Mouse (Mus musculus) midbrain, embryonic 10.5 days (tissue): Measurements from ENCODE around the gene Grin2d. TPM values are rescaled to one million over a fixed set of nuclear protein-coding genes. Genes with fewer than 3 reads are reported as not detected.
"Not testable (repeated sequence)": the region's sequence is repeated elsewhere in the genome, so short reads cannot be mapped to it uniquely, and the experiment has no call there.

Experiments used
- DNase-seq: peaks from one replicate; pipeline ENCODE4 v3.0.0-alpha.2; 2017; ENCODE audit warnings: low spot score
- H3K27ac ChIP-seq: fragments of 300-500 bp; sonication (generic); replicated peaks from 2 replicates; pipeline ENCODE4 v1.5.1; 2016; ENCODE audit warnings: mild to moderate bottlenecking
- H3K27me3 ChIP-seq: fragments of 300-500 bp; sonication (generic); 2 replicates; pipeline ENCODE4 v1.6.1; 2016; ENCODE audit warnings: low read depth, mild to moderate bottlenecking; ENCODE audit not compliant: poor library complexity, severe bottlenecking
- H3K36me3 ChIP-seq: fragments of 300-500 bp; sonication (generic); 2 replicates; pipeline ENCODE4 v1.6.1; 2016; ENCODE audit warnings: mild to moderate bottlenecking, moderate library complexity
- H3K4me1 ChIP-seq: fragments of 300-500 bp; sonication (generic); 2 replicates; pipeline ENCODE4 v1.6.1; 2016
- H3K4me3 ChIP-seq: fragments of 300-500 bp; sonication (generic); 2 replicates; pipeline ENCODE4 v1.5.1; 2016; ENCODE audit warnings: mild to moderate bottlenecking, moderate library complexity
- H3K9me3 ChIP-seq: fragments of 300-500 bp; sonication (generic); replicated peaks from 2 replicates; pipeline ENCODE4 v1.6.1; 2016; ENCODE audit warnings: mild to moderate bottlenecking
- WGBS: fragments of 180-500 bp; shearing (Covaris S2); methylation state at CpG from one replicate; pipeline ENCODE4 v1.1.7; 2016; 5-methylcytosine and 5-hydroxymethylcytosine counted together
- polyA plus RNA-seq: library from polyadenylated mRNA; unstranded; fragments of >200 nt; fragmentation: Nextera tagmentation; extraction: Ambion mirVana; gene quantifications from 2 replicates; pipeline ENCODE4 v1.2.1, GENCODE M21; 2016

The Grin2d gene
- 0.16 and 0.34 TPM in 2 replicates for polyA plus RNA-seq

DNA sequence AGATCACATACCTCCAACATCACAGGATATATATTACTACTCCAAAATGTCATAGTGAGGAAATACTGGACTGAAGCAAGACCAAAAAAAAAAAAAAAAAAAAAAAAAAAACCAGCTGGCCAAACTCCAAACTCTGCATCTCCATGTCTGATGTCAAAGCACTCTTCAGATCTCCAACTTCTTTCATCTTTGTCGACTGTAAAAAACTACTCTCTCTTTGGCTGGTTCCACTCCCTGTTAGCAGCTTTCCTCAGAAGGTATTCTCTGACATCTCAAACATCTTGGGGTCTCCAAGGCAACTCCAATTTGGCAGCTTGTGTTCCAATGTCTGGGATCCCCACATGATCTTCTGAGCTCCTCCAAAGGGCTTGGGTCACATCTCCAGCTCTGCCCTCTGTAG lies at the start of gene Grin2d:
Gene Grin2d (minus strand): TSS at position 101 of the 400 bp plus-strand sequence.
- DNase-seq, H3K27me3 ChIP-seq, H3K4me3 ChIP-seq, H3K9me3 ChIP-seq, H3K27ac ChIP-seq: not testable (repeated sequence)
- WGBS = 100% methylated on average over 1 of the region's 1 CpGs
- H3K4me1 ChIP-seq = peaks cover 18% of the 10 kb centered on the region
- H3K36me3 ChIP-seq = peaks cover 94% of the 10 kb centered on the region

DNA sequence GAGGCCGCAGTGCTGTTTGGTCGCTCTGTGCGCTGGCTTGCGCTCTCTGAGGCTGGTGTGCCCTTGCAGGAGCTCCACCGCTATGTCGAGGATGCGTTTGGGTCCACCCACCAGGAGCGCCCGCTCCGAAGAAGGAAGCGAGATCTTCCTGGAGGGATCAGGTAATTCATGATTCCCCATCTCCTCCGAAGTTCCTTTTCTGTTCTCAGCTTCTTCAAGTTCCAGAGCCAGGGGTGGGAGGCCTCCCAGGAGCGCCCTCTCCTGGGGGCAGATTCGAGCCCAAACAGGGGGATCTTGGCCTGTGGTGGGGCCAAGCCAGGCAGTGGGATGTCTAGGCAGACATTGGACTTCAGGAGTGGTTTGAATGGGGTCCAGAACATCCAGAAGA lies 46.2 kb upstream of the Grin2d start:
- Histone ChIP-seq H3K36me3 (no peaks in the 10 kb centered on the region; the same call in 1 of the 2 replicates), H3K27me3 (peaks cover 54% of the 10 kb centered on the region), H3K4me1 (peaks cover 38% of the 10 kb centered on the region), H3K4me3 (peak overlapping the region; percentile 55), H3K27ac (peak overlapping the region; percentile 85), H3K9me3 (0 out of 2 replicates have a peak, but pooled peaks cover 2% of the 10 kb centered on the region)
- peak; percentile 32 for DNase-seq
- WGBS = 11% methylated on average over 14 of the region's 14 CpGs

DNA sequence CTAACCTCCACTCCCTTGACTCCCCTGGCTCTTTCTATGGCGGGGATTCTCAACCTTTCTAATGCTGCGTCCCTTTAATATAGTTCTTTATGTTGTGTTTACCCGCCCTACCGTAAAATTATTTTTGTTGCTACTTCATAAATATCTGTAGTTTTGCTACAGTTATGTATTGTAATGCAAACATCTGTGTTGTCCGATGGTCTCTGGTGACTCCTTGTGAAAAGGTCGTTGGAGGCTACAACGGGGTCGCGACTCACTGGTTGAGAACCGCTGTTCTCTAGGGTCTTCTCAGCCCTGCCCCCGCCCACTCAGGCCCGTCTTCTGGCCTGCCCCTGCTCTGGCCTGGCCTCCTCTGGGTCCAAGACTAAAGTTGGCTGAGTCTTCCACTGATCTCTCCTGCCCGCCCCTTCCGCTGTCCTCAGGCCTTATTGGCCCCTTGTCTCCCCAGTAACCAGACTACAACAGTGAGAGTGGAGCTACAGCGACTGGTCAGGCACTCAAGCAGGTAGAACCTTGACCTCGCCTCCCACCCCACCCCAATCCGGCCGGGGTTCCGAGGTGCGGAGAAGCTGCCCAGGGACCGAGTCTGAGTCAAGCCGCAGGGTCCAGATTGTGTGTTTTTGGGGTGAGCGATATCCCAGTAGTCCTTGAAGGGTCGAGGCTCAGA lies 45.7 kb upstream of the Grin2d start, which contains the start of gene Ccdc114:
Gene Ccdc114 (plus strand): TSS at position 311 of the 667 bp plus-strand sequence.
- peaks cover 53% of the 10 kb centered on the region for H3K27me3 ChIP-seq
- H3K4me1 ChIP-seq = peaks cover 40% of the 10 kb centered on the region
- DNase-seq = peak; percentile 68
- H3K27ac ChIP-seq = peak within 1 kb of the TSS; percentile 85
- peak within 1 kb of the TSS; percentile 55 for H3K4me3 ChIP-seq
- H3K9me3 ChIP-seq = 0 out of 2 replicates have a peak, but pooled peaks cover 2% of the 10 kb centered on the region
- WGBS = 5% methylated on average over 24 of the region's 24 CpGs
- H3K36me3 ChIP-seq = no peaks in the 10 kb centered on the region; the same call in 1 of the 2 replicates

DNA sequence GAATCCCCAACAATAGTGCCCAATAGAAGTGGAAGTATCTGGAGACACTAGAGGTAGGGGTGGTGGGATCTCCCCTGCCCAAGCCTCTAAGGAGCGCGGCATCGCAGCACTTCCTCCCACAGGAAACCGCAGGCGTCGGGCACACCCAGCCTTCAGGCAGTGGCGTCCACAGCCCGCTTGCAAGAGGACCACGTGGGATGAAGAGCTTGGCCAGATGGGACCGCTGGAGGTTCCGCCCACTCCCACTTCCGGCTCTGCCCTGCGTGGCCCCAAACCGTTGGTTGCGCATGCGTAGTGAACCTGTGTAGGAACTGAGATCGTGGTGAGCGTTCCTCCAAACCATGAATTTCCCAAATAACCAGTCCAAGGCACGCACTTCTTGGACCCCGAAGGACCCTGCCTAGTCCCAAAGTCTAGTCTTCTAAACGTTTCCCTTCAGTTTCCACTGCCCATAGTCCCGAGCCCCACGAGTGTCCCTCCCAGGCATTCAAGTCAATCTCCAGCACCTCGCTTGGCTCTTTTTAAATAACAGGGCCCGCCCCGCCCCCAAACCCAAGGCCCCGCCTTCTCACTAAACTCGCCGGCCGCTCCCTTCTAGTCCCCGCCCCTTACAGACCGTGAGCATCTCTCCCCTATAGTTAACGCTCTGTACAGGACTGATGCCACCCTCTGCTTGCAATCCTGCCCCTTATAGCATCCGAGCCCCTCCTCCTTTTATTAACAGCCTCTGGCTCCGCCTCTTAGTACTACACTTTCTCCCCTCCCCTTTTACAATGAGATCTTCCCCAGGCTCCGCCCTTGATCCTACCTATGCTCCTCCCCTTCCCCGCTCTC lies 45.0 kb upstream of the Grin2d start:
- peak overlapping the region; percentile 85 for H3K27ac ChIP-seq
- H3K27me3 ChIP-seq = peaks cover 45% of the 10 kb centered on the region
- peaks cover 37% of the 10 kb centered on the region for H3K4me1 ChIP-seq
- 0 out of 2 replicates have a peak, but pooled peaks cover 2% of the 10 kb centered on the region for H3K9me3 ChIP-seq
- peak overlapping the region; percentile 55 for H3K4me3 ChIP-seq
- H3K36me3 ChIP-seq = no peaks in the 10 kb centered on the region; the same call in 1 of the 2 replicates
- WGBS = 1% methylated on average over 37 of the region's 37 CpGs
- peak; percentile 93 for DNase-seq

DNA sequence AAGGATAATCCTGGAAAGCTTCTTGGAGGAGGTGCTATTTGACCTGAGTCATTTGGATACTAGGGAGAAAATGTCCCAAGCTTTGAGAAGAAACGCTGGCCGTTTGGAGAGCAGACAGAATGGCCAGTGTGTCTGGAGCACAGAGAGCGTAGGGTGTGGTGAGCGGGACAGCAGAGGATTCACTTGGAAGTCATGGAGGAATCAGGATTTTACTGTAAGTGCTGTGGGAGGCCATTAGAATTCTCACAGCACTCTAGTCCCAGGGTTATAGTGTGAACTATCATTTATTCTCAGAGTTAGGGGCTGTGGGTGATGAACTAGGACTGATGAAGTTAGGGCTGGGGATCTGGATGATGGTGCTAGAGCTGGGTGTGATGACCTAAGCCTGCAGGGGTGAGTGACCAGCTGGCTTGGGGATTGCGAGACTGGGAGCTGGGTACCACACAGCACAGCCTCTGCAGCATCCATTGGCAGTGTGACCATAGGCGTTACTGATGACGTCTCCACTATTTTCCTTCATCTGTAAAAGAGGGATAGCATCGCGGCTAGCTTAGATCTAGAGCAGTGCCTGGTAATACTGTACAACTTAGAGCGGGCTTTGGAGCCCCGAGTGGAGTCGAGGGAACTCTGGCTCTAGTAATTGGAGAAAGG lies 43.9 kb upstream of the Grin2d start:
- peak overlapping the region; percentile 85 for H3K27ac ChIP-seq
- 0 out of 2 replicates have a peak overlapping the region, but pooled peaks have one; percentile 55 for H3K4me3 ChIP-seq
- no peaks in the 10 kb centered on the region for H3K9me3 ChIP-seq
- H3K36me3 ChIP-seq = no peaks in the 10 kb centered on the region; the same call in 1 of the 2 replicates
- no peak for DNase-seq
- peaks cover 47% of the 10 kb centered on the region for H3K4me1 ChIP-seq
- 92% methylated on average over 12 of the region's 12 CpGs for WGBS
- peaks cover 35% of the 10 kb centered on the region for H3K27me3 ChIP-seq

DNA sequence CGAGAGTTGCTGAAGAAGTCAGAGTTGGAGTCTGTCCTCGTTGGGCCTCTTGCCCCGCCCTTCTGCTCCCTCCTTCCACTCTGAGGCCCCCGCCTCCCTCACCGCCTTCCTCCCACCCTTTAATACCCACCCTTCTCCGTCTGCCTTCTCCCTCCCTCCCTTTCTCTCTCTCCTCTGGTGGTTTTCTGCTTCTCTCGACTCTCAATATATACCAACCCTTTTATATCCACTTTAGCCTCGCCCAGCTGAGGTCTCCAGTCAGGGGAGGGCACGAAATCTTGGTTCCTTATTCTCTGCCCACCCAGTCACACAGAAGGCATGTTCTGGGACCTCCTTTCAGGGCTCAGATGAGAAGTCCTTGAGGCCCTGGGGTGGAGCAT lies 43.1 kb upstream of the Grin2d start, which contains the start of gene Emp3:
Gene Emp3 (minus strand): TSS at position 163 of the 380 bp plus-strand sequence.
- H3K4me3 ChIP-seq = 0 out of 2 replicates have a peak within 1 kb of the TSS, but pooled peaks have one; percentile 55
- peaks cover 32% of the 10 kb centered on the region for H3K27me3 ChIP-seq
- no peaks in the 10 kb centered on the region for H3K9me3 ChIP-seq
- no peak for DNase-seq
- H3K4me1 ChIP-seq = peaks cover 55% of the 10 kb centered on the region
- 62% methylated on average over 9 of the region's 9 CpGs for WGBS
- peak within 1 kb of the TSS; percentile 85; the same call in 1 of the 2 replicates for H3K27ac ChIP-seq
- no peaks in the 10 kb centered on the region for H3K36me3 ChIP-seq

DNA sequence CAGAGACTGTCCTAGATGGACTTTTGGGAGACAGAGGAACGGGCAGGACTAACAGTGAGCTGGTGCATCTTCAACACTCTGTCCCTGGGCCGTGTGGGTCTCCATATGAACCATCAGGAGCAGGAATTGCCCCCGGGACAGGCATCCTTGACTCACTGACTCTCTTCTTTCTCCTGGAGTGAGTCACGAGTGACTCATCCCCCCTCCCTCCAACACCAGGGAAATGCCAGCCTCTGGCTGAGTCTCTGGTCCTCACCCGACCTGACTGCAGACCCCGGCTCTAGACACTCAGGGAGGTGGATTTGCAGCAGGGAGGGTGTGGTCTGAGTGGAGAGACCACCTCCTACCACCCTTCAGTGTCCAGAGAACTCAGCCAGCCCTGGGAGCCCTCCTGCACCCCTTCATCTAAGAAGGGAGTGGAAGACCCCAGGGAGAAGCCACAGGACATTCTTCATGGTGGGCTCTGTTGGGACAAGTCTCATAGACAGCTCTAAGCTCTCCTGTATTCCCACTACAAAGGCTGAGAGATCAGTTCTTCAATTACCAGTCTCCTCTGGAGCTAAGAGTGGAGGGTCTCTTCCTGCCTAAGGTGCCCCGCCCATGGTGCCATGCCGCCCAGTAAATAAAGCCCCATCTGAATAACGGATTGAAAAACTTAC lies 42.5 kb upstream of the Grin2d start:
- Histone ChIP-seq H3K4me3 (no peak overlapping the region), H3K27me3 (peaks cover 32% of the 10 kb centered on the region), H3K27ac (no peak overlapping the region), H3K4me1 (peaks cover 59% of the 10 kb centered on the region), H3K36me3 (no peaks in the 10 kb centered on the region), H3K9me3 (no peaks in the 10 kb centered on the region)
- 52% methylated on average over 9 of the region's 9 CpGs for WGBS
- no peak for DNase-seq

DNA sequence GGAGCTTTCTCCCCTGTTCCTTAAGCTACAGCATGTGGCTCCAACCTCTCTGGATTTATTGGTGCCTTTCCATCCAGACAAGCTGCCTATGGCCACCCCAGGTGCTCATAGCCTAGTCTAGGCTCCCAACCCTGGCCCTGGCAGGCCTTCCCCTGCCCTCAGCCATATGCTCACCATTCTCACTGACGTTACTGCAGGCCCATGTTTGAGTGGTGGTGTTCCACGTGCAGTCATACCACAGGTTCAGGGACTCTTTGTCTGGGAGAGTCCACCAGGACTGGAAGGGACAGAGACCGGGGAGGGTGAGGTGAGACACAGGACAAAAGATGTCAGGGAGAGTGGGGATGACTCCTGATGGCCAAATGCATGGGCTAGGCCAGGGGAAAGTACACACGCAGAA lies 41.6 kb upstream of the Grin2d start:
- WGBS = 78% methylated on average over 4 of the region's 4 CpGs
- H3K27ac ChIP-seq = no peak overlapping the region

DNA sequence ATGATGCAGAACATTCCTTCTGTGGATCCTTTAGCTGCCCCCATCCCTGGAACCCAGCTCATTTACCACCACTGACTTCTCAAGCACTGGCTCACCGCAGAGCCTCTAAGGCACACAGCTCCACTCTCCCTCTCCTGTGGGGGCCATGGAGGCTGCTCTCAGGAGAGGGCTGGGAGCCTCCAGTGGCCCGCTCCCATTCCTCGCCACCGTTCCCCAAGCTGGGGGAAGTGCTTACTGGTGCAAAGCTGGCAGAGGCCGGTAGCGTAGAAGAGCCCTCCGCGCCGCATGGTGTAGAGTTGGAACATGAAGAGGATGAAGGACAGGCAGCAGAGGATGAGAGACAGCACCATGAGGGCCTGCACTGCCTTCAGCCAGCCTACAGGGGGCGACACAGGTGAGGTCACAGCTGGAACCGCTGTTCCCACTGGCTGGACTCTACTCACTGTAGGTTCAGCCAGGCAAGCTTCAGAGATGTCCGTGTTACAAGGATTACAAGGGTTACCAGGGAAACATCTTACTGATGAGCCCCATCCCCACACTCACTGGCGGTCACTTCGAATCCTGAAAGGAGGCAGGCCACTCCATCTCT lies 41.0 kb upstream of the Grin2d start:
- peaks cover 27% of the 10 kb centered on the region for H3K27me3 ChIP-seq
- 62% methylated on average over 14 of the region's 14 CpGs for WGBS
- H3K27ac ChIP-seq = no peak overlapping the region
- no peaks in the 10 kb centered on the region for H3K36me3 ChIP-seq
- no peak for DNase-seq
- peaks cover 54% of the 10 kb centered on the region for H3K4me1 ChIP-seq
- H3K9me3 ChIP-seq = no peaks in the 10 kb centered on the region
- H3K4me3 ChIP-seq = no peak overlapping the region

More for the DNA sequence above, 41.6 kb upstream of the Grin2d start:
- no peak overlapping the region for H3K4me3 ChIP-seq
- peaks cover 32% of the 10 kb centered on the region for H3K27me3 ChIP-seq
- DNase-seq = no peak
- H3K36me3 ChIP-seq = no peaks in the 10 kb centered on the region
- H3K4me1 ChIP-seq = peaks cover 59% of the 10 kb centered on the region
- no peaks in the 10 kb centered on the region for H3K9me3 ChIP-seq

DNA sequence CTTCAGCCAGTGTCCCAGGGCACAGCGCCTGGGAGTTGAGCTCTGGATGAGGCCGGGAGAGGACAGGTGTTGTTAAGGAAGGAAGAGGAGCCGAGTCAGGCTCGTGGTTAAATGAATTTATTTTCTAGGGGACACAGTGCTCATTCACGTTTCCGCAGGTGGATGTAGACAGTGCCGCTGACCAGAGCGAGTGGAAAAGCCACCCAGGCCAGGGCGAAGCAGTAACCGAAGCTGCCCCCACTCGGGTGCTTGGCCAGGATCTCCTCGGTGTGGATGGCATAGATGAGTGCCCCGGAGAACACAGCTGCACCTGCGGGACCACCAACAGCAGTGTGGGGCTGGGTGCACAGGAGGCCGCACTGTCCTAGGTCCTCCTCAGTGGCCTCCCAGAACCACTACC lies 39.7 kb upstream of the Grin2d start:
- Histone ChIP-seq H3K4me3 (0 out of 2 replicates have a peak overlapping the region, but pooled peaks have one; percentile 41), H3K4me1 (peaks cover 43% of the 10 kb centered on the region), H3K27ac (peak overlapping the region; percentile 73; the same call in 1 of the 2 replicates), H3K36me3 (peaks cover 11% of the 10 kb centered on the region; the same call in 1 of the 2 replicates), H3K9me3 (no peaks in the 10 kb centered on the region), H3K27me3 (peaks cover 25% of the 10 kb centered on the region)
- DNase-seq = no peak
- WGBS = 88% methylated on average over 15 of the region's 15 CpGs

DNA sequence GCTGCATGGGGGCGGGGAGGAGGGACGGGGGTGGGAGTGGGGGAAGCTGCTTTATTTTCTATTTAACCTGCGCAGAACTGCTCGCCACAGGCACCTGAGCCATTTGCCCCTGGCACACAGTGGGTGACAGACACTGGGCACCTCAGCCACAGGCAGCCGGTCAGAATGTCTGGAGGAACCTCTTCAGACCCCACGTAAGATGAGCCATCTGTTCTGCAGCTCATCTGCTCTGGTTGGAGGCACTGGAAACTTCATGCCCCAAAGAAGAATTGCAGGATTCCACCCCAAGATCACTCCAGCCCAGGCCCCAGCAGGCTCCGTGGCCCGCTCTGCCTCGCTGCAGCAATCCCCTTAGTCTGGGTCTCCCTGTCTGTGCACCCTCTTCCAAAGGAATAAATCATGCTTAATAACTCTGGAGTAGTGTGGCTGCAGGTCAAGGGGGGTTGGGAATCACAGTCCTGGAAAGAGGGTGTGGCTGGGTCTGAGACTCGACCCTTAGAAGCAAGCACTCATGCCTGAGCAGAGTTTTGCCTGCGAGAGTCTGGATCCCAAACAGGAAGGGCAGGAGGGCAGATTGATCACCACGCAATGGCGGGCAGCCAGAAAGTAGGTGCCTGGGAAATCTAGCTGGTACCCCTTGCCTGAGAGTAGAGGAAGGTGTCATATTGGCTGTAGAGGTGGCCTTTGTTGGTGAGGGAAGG lies 39.0 kb upstream of the Grin2d start:
- peak overlapping the region; percentile 73 for H3K27ac ChIP-seq
- H3K4me1 ChIP-seq = peaks cover 35% of the 10 kb centered on the region
- peaks cover 21% of the 10 kb centered on the region for H3K27me3 ChIP-seq
- no peak for DNase-seq
- H3K36me3 ChIP-seq = peaks cover 12% of the 10 kb centered on the region; the same call in 1 of the 2 replicates
- H3K4me3 ChIP-seq = peak overlapping the region; percentile 41
- no peaks in the 10 kb centered on the region for H3K9me3 ChIP-seq
- WGBS = 46% methylated on average over 13 of the region's 13 CpGs
